Mouse (Mus musculus) MEL (cell line): Measurements from ENCODE around the gene Prkch. TPM values are rescaled to one million over a fixed set of nuclear protein-coding genes. Genes with fewer than 3 reads are reported as not detected.

Source experiments
- DNase-seq: peaks from one replicate; pipeline ENCODE4 v3.0.0; 2011; ENCODE audit warnings: low read depth, low spot score
- H3K27ac ChIP-seq: 2 replicates; pipeline ENCODE4 v1.5.1; 2012; ENCODE audit warnings: low read depth, mild to moderate bottlenecking, control low read depth, low read length, moderate library complexity; ENCODE audit not compliant: control insufficient read depth
- H3K27me3 ChIP-seq, 2 experiments: fragments of 150-350 bp in 1 of 2; sonication (generic) in 1 of 2; 2 replicates each; pipeline ENCODE4 v1.6.1; 2012; ENCODE audit warnings: low read length in 2 of 2, mild to moderate bottlenecking in 2 of 2, improper control_type of control experiment in 1 of 2, moderate library complexity in 1 of 2; ENCODE audit not compliant: insufficient read depth in 2 of 2, control insufficient read depth in 1 of 2
- H3K36me3 ChIP-seq, 2 experiments: 2 replicates each; pipeline ENCODE4 v1.6.1; 2012 to 2014; ENCODE audit warnings: low read length in 2 of 2, improper control_type of control experiment in 1 of 2, inconsistent platforms in 1 of 2, mild to moderate bottlenecking in 1 of 2; ENCODE audit not compliant: insufficient read depth in 2 of 2, control insufficient read depth in 1 of 2
- H3K4me1 ChIP-seq, 2 experiments: fragments of 150-350 bp in 1 of 2; sonication (generic) in 1 of 2; 2 replicates each; pipeline ENCODE4 v1.6.1; 2012; ENCODE audit warnings: low read length in 2 of 2, improper control_type of control experiment in 1 of 2, mild to moderate bottlenecking in 1 of 2; ENCODE audit not compliant: insufficient read depth in 2 of 2, control insufficient read depth in 1 of 2
- H3K4me3 ChIP-seq, 2 experiments: fragments of 150-350 bp in 1 of 2; sonication (generic) in 1 of 2; 2 replicates each; pipeline ENCODE4 v1.5.1; 2012; ENCODE audit warnings: low read depth in 2 of 2, low read length in 2 of 2, mild to moderate bottlenecking in 2 of 2, moderate library complexity in 2 of 2, control low read depth in 1 of 2, improper control_type of control experiment in 1 of 2; ENCODE audit not compliant: control insufficient read depth in 1 of 2, insufficient read depth in 1 of 2
- H3K79me2 ChIP-seq: 2 replicates; pipeline ENCODE4 v1.6.1; 2012; ENCODE audit warnings: mild to moderate bottlenecking, low read length, moderate library complexity; ENCODE audit not compliant: control insufficient read depth, poor library complexity, insufficient read depth
- H3K9ac ChIP-seq: 2 replicates; pipeline ENCODE4 v1.6.1; 2012; ENCODE audit warnings: low read depth, mild to moderate bottlenecking, control low read depth, low read length, moderate library complexity; ENCODE audit not compliant: control insufficient read depth, poor library complexity, severe bottlenecking
- H3K9me3 ChIP-seq: fragments of 150-350 bp; sonication (generic); replicated peaks from 2 replicates; pipeline ENCODE4 v1.6.1; 2012; ENCODE audit warnings: mild to moderate bottlenecking, low read length, improper control_type of control experiment, moderate library complexity; ENCODE audit not compliant: insufficient read depth
- BHLHE40 ChIP-seq: IDR thresholded peaks from 2 replicates; pipeline ENCODE4 v1.6.1; 2012; ENCODE audit warnings: low read depth, mild to moderate bottlenecking, inconsistent platforms, low read length, improper control_type of control experiment, borderline replicate concordance
- CHD1 ChIP-seq: IDR thresholded peaks from 2 replicates; pipeline ENCODE4 v1.6.1; 2012; ENCODE audit warnings: low read depth, mild to moderate bottlenecking, inconsistent platforms, low read length, improper control_type of control experiment
- CHD2 ChIP-seq: IDR thresholded peaks from 2 replicates; pipeline ENCODE4 v1.6.1; 2011; ENCODE audit warnings: low read length, improper control_type of control experiment
- CTCF ChIP-seq, 3 experiments: IDR thresholded peaks in 2 of 3; conservative IDR thresholded peaks in 1 of 3; 2 replicates each; pipeline ENCODE4 v1.5.1; 2011 to 2012; ENCODE audit warnings: low read length in 3 of 3, low read depth in 2 of 3, mild to moderate bottlenecking in 2 of 3, improper control_type of control experiment in 1 of 3, inconsistent platforms in 1 of 3, mixed read lengths in 1 of 3, moderate library complexity in 1 of 3; ENCODE audit not compliant: control insufficient read depth in 1 of 3, insufficient read depth in 1 of 3, poor library complexity in 1 of 3, severe bottlenecking in 1 of 3
- ETS1 ChIP-seq: IDR thresholded peaks from 2 replicates; pipeline ENCODE4 v1.6.1; 2012; ENCODE audit warnings: low read depth, mild to moderate bottlenecking, inconsistent platforms, low read length, improper control_type of control experiment, moderate library complexity
- GABPA ChIP-seq: IDR thresholded peaks from 2 replicates; pipeline ENCODE4 v1.6.1; 2012; ENCODE audit warnings: low read depth, mild to moderate bottlenecking, inconsistent platforms, low read length, improper control_type of control experiment, moderate library complexity
- MEF2A ChIP-seq: IDR thresholded peaks from 2 replicates; pipeline ENCODE4 v1.6.1; 2014; ENCODE audit warnings: low read depth, mild to moderate bottlenecking, inconsistent platforms, low read length, improper control_type of control experiment; ENCODE audit not compliant: poor library complexity, insufficient replicate concordance, severe bottlenecking; ENCODE audit errors: extremely low read depth
- MXI1 ChIP-seq: IDR thresholded peaks from 2 replicates; pipeline ENCODE4 v1.6.1; 2011; ENCODE audit warnings: mild to moderate bottlenecking, low read depth, low read length, improper control_type of control experiment
- NELFE ChIP-seq: IDR thresholded peaks from 2 replicates; pipeline ENCODE4 v1.6.1; 2011; ENCODE audit warnings: low read depth, low read length, improper control_type of control experiment
- NRF1 ChIP-seq: IDR thresholded peaks from 2 replicates; pipeline ENCODE4 v1.6.1; 2014; ENCODE audit warnings: low read depth, mild to moderate bottlenecking, inconsistent platforms, low read length, improper control_type of control experiment, moderate library complexity; ENCODE audit not compliant: poor library complexity, insufficient read depth, severe bottlenecking
- POLR2AphosphoS5 ChIP-seq: IDR thresholded peaks from 2 replicates; pipeline ENCODE4 v1.6.1; 2012; ENCODE audit warnings: low read depth, borderline replicate concordance, mild to moderate bottlenecking, inconsistent platforms, low read length, moderate library complexity, mixed read lengths
- RAD21 ChIP-seq: IDR thresholded peaks from 2 replicates; pipeline ENCODE4 v1.6.1; 2011; ENCODE audit warnings: mild to moderate bottlenecking, low read depth, low read length, improper control_type of control experiment
- SIN3A ChIP-seq: IDR thresholded peaks from 2 replicates; pipeline ENCODE4 v1.6.1; 2012; ENCODE audit warnings: low read length, improper control_type of control experiment, inconsistent platforms
- TBP ChIP-seq: IDR thresholded peaks from 2 replicates; pipeline ENCODE4 v1.8.0; 2011; ENCODE audit warnings: low read depth, low read length, improper control_type of control experiment
- TCF12 ChIP-seq: IDR thresholded peaks from 2 replicates; pipeline ENCODE4 v1.6.1; 2014; ENCODE audit warnings: low read depth, mild to moderate bottlenecking, inconsistent platforms, low read length, improper control_type of control experiment, moderate library complexity
- USF1 ChIP-seq: IDR thresholded peaks from 2 replicates; pipeline ENCODE4 v1.6.1; 2014; ENCODE audit warnings: low read depth, mild to moderate bottlenecking, inconsistent platforms, low read length, improper control_type of control experiment, moderate library complexity
- ZC3H11A ChIP-seq: IDR thresholded peaks from 2 replicates; pipeline ENCODE4 v1.6.1; 2012; ENCODE audit warnings: low read depth, mild to moderate bottlenecking, inconsistent platforms, low read length, improper control_type of control experiment
- ZMIZ1 ChIP-seq: IDR thresholded peaks from 2 replicates; pipeline ENCODE4 v1.6.1; 2012; ENCODE audit warnings: low read depth, mild to moderate bottlenecking, inconsistent platforms, low read length, improper control_type of control experiment, moderate library complexity
- polyA plus RNA-seq, 2 experiments: library from polyadenylated mRNA; stranded (reverse) in 1 of 2; unstranded in 1 of 2; fragments of >175 nt in 1 of 2; fragments of >200 nt in 1 of 2; gene quantifications; 2 replicates each; pipeline versions ENCODE4 v1.2.1 to v1.2.4; 2012; ENCODE audit warnings: low replicate concordance in 2 of 2, low read depth in 1 of 2; ENCODE audit not compliant: insufficient read length in 2 of 2, insufficient read depth in 1 of 2, missing spikeins in 1 of 2
- total RNA-seq: library from RNA; depleted of rRNA; stranded (reverse); fragments of 300-350 nt; gene quantifications from 2 replicates; pipeline ENCODE4 v1.2.3, GENCODE M21; 2012; rRNA removed

Gene Prkch
- total and polyA plus RNA-seq, 3 experiments, result not detected

GRCm38 (mm10) chr12:73822331-73822730 is 237.7 kb downstream of the Prkch start:
- Histone ChIP-seq H3K27ac (no peak overlapping the region), H3K79me2 (no peaks in the 10 kb centered on the region), H3K4me3 (no peak overlapping the region), H3K9me3 (no peaks in the 10 kb centered on the region), H3K27me3 (peaks cover 0 to 3% of the 10 kb centered on the region in 2 experiments; a peak in 2 of 4 replicates), H3K36me3 (no peaks in the 10 kb centered on the region), H3K4me1 (no peaks in the 10 kb centered on the region), H3K9ac (no peak overlapping the region)
- no peak for TF ChIP-seq ZMIZ1
- TF ChIP-seq USF1, result no peak
- TF ChIP-seq CHD2, result no peak
- TF ChIP-seq TBP, result no peak
- TF ChIP-seq SIN3A, result no peak
- TF ChIP-seq GABPA, result no peak
- TF ChIP-seq ZC3H11A, result no peak
- TF ChIP-seq CTCF (IDR thresholded peaks at IDR 0.05 in 2 of 3, conservative IDR thresholded peaks at IDR 0.05 in 1 of 3; ENCODE audit: control insufficient read depth in 1 of 3, insufficient read depth in 1 of 3, low read depth in 2 of 3, low read length in 3 of 3, poor library complexity in 1 of 3, severe bottlenecking in 1 of 3), result no peak
- no peak for DNase-seq

GRCm38 (mm10) chr12:73824828-73825227 is 240.2 kb downstream of the Prkch start:
- Histone ChIP-seq H3K4me3 (no peak overlapping the region), H3K27ac (no peak overlapping the region), H3K27me3 (peaks cover 0 to 3% of the 10 kb centered on the region in 2 experiments; a peak in 3 of 4 replicates), H3K4me1 (no peaks in the 10 kb centered on the region), H3K9ac (no peak overlapping the region), H3K9me3 (no peaks in the 10 kb centered on the region), H3K36me3 (no peaks in the 10 kb centered on the region), H3K79me2 (no peaks in the 10 kb centered on the region)
- no peak for DNase-seq
- no peak for TF ChIP-seq USF1
- TF ChIP-seq MXI1, result no peak
- no peak for TF ChIP-seq NELFE
- no peak for TF ChIP-seq MEF2A
- no peak for TF ChIP-seq TCF12
- no peak for TF ChIP-seq NRF1
- no peak for TF ChIP-seq CHD1
- no peak for TF ChIP-seq BHLHE40
- TF ChIP-seq RAD21, result no peak
- no peak for TF ChIP-seq GABPA
- no peak for TF ChIP-seq POLR2AphosphoS5
- TF ChIP-seq ETS1, result no peak

Other genes with a start within 250 kb of the Prkch start
- not detected in 2 replicates for gene Tmem30b, start 38.4 kb upstream of the Prkch start, total RNA-seq
- gene Tmem30b, start 38.4 kb upstream of the Prkch start, polyA plus RNA-seq, result not detected